Mouse (Mus musculus) CD4-positive, CD25-positive, alpha-beta regulatory T cell, adult 4 months (primary cell): ENCODE measurements at regions not wholly inside any gene's neighbourhood (a gene's known extent, or its start where the extent isn't known, plus 50 kb on each side); places are given as distances from the start of the nearest gene placed in this dataset.

Experiments used
- ATAC-seq: one replicate; pipeline ENCODE4 v1.8.0; 2017

GRCm38 (mm10) chr13:72691783-72692729 is 63.4 kb downstream of the Irx2 start:
- ATAC-seq = no peak

DNA sequence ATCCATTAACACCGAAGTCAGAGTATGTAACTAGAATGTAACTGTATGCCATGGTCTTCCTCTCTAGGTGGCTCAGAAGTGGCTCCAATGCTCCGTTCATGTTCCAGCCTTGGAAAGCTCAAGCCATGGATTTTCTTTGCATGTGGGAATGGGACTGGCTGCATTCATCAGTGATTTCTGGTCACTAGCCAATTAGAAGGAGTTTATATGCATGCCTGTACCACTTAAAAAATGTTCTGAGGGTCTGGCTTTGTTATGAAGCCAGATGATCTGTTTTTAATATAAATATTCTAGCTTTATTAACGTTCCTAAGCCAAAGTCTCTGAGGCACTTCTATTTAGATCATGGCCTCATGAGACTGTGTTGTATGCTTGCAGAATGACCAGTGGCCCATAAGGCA is 78.8 kb downstream of the Irx2 start:
- no peak for ATAC-seq

GRCm38 (mm10) chr13:72708728-72709127 is 80.1 kb downstream of the Irx2 start:
- ATAC-seq = no peak

- ATAC-seq = no peak
These were observed 81.4 kb downstream of the Irx2 start for GRCm38 (mm10) chr13:72710051-72710450.

- ATAC-seq = no peak
These were observed 82.5 kb downstream of the Irx2 start for GRCm38 (mm10) chr13:72711136-72711535.

DNA sequence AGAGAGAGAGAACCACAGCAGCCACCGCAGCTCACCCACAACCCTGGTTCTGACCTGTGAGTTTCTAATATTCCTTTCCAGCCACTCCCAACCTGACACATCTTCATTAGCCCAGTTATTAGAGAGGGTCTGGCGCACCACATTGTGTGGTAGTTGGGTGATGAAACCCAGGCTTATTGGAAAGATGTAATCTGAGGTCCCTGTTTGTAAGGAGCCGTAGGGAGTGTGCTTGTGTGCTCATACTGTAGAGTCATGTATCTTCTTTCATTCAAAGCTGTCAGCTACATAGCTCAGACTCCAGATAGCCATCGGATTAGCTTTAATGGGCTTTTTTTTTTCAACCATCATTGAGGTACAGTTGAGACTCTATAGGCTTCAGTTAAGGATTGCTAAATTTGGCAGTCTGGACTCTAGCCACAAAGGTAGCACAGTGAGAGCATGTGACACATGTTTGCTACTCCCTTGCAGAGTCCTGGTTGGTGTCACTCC is 83.3 kb downstream of the Irx2 start:
- no peak for ATAC-seq

GRCm38 (mm10) chr13:72714793-72715192 is 86.2 kb downstream of the Irx2 start:
- no peak for ATAC-seq

DNA sequence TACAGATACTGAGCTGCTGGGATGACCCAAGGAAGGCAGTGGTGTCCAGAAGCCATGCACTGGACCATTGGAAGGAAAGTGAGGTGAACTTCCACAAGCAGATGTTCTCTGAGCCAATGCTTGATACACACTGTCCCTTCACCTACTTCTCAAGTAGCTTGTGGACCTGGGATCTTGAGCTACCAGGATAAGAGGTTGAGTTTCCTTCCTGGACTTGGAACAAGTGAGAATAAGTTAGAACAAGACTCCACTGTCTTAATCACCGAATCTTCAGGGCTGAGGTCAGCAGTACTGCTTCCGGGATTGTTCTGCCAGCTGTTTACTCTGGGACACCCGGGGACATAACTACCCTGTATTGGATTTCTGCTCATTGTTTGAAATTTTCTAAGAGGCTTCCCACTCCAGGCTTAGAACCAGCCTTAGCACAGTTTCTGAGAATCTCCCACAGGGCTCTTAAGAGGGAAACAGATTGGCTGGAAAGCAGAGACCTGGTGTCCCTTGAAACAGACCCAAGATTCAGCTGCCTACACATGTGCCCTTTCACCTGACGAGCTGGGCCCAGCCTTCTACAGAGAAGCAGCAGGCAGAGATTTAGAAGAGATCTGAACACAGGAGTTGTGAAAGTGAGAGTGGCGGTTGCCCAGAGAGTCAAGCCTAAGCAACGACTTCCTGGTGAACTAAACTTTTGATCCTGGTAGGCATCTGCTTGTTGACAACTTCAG is 87.5 kb downstream of the Irx2 start:
- ATAC-seq = no peak

DNA sequence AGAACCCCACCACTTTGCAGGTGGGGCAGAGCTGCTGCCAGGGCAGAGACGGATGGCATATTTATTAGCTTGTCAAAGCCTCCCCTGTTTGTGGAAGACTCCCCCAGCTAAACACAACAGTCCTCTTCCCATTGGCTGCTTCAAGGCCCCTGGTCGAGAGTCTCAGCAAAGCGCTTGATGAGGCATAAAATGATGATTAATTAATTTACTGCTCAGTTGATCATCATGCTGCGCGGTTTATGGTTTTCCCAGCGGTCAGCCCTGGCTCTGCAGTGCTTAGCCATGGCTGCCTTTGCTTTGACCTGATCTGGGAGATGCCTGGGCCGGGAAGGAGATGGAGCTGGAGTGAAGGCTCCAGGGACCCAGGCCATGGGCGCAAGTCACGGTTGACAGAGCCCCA is 98.5 kb downstream of the Irx2 start:
- ATAC-seq = no peak

DNA sequence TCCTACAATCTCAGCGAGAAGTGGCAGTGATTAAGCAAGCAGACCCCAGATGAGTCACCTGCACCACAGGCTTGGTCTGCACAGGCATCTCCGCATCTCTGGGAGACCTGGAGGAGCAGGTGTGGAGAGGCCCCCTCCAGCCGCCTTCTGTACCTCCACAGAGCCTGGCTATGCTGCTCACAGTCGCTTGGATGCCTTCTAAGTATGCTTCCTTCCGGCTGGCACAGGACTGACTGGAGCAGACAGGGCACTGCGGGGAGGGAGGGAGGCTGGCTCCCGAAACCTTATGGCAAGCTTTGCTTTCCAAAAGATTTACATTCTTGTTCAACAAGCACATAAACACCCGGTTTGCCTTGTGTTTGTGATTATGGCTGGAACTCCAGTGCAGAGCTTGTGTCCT is 107.3 kb downstream of the Irx2 start:
- no peak for ATAC-seq

DNA sequence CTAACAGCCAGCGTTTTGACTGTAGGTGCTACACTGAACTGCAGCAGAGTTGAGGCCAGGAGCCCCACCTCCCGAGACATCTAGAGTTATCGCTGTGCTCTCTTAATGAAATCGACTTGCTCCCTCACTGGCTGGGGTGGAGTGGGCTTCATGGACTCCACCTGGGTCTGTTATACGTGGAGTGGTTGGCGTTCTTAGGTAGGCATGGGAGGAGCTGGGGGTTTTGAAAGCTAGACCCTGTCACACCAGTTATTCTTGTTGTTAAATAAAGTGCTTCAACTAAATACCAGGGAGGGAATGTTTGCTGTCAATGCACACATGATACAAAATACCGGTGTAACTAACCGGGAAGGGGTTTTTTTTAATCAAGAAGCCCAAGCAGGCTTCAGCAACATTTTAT is 108.4 kb downstream of the Irx2 start:
- no peak for ATAC-seq

DNA sequence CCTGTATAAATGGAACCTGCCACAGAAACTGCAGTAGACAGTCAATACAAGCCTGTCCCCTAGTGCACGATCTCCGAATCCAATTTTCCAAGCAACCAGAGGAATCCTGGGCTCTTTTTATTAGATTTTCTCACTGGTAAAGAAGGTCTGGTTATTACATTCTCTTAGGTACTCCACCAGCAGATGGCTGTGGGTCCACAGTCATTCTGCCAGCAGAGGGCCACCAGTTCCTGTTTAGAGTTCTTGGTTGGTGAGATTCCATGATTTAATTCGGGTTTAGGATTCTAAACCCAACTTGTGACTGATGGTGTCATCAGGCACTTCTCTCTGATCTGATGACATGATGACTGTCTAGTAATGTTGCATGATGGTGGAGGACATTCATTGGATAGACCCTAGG is 118.6 kb downstream of the Irx2 start:
- no peak for ATAC-seq

DNA sequence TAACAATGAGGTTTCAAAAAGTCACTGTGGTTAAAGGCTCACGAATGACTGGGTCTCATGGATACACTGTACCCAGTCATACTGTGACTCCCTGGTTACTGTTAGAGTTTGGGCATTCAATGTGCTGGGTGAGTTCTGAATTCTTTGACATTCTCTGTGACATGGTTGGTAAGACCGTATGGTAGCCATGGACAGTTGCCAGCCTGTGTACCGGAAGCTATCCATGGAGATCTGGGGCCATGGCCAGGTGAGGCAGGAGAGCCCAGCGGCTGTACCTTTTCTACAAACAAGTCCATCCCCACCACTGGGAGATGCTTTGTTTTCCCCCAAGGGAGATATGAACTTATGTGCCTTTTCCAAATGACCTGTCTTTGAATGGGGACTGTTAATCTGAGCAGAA is 126.4 kb downstream of the Irx2 start:
- no peak for ATAC-seq

DNA sequence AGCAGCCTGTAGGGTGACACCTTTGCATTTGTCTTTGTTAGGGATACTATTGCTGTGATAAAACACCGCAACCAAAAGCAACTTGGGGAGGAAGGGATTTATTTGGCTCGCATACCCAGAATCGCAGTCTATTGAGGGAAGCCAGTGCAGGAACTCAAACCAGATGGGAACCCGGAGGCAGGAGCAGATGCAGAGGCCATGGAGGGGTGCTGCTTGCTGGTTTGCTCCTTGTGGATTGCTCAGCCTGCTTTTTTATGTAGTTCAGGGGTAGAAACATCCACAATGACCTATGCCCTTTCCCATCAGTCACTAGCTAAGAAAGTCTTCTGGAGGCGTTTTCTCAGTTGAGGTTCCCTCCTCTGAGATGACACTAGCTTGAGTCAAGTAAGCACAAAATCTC is 133.9 kb downstream of the Irx2 start:
- ATAC-seq = no peak

DNA sequence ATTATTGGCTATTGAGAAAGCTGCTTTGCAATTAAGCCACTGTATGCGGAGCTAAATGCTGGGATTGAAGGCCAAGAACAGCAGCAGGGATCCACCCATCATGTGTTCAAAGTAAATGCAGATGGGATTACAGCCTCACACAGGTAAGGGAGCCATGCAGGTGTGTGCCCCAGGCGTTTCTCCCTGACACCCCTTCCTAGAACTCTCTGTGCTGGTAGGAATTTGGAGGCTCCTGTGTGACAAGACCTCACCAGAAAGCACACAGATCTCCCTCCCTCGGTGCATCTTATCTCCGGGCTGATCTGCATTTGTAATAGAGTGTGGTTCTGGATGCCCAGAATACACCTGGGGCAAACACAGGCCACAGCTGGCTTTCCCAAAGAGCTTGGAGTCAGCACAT is 134.7 kb downstream of the Irx2 start:
- no peak for ATAC-seq

DNA sequence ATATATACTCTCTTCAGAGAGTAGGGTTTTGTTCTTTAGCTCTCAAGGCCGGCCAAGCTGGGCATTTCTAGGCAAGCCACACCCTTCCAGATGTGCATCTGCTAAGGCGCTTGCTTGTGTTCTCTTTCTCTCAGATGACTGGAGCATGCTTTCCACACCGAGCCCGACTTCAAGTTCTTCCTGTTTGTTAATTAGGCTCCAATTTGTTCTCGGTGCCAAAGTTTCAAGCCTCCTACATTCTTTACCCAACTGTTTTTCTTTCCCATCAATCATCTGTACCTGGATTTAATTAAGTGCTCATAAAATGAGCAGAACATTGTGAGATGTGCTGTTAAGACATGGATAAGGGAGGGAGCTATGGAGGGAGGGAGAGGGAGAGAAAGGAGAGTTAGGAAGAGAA is 138.7 kb downstream of the Irx2 start:
- no peak for ATAC-seq

DNA sequence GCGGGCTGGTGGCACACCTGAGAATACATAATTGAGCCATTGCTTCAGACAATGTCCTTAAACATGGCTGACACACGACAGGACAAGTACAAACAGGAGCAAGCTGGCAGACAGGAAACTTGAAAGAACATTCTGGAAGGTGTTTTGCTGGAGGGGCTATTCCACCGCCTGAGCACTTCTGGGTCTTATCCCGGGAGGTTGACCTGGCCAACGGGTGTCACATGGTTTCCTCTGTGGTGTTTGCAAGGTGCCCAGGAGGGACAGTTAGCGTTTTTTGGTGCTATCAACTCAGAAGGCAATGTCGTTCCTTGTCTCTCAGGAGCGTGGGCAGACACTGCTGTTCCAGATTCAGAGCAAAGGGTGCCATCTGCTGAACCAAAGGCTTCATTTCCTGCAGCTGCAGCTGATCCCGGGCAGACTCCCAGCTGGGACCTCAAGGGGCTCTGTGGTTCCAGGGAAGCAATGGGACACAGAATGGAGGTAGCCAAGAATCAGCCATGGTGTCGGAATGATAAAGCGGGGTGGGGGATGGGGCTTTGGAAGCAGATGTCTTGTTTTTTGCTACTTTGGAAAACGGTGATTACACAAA is 140.5 kb downstream of the Irx2 start:
- ATAC-seq = no peak

DNA sequence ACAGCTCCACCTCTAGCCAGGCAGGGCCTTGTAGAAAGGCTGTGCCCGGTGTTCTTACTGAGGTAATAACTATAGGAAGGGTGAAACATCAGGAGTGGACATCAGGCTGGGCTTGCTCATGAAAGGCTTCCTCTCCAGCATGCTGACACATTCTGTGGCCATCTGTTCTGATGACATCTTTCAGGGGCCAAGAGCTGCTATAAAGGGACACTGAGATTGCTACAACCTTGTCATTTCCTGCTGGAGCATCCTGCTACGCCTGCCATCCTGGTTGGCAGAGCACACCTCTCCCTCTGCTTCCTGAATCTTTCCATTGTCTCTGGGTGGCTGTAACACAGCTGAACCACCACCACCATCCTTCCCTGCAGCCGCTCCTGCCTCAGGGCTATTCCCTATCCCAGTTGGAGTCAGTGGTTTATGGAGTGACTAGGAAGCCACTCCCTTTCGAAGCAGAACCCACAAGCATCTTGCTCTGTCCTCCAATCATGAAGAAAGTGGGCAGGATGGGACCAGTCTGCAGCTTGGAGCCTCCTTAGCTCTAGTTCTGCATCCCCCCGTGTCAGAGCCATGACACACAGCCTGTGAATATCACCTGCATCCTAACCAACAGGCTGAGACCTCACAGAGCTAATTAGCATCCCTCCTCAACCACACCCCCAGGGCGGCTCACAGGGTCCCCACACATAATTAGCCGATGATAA is 154.6 kb downstream of the Irx2 start:
- no peak for ATAC-seq

DNA sequence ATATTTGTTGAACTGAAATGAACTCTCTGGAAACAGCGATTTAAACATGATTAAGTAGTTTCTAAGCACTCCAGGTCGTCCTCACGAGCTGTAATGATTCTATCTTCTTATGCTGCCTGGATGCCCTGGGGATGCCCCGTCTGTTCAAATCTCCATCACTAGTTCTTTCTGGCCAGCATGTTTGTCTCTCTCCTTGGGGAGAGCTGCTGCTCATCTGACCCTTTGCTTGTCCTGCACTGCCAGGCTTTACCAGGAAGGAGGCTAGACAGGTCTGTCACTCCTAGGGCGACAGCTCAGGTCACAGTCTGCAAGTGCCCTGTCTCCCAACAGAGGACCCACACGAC is 155.1 kb downstream of the Irx2 start:
- no peak for ATAC-seq

DNA sequence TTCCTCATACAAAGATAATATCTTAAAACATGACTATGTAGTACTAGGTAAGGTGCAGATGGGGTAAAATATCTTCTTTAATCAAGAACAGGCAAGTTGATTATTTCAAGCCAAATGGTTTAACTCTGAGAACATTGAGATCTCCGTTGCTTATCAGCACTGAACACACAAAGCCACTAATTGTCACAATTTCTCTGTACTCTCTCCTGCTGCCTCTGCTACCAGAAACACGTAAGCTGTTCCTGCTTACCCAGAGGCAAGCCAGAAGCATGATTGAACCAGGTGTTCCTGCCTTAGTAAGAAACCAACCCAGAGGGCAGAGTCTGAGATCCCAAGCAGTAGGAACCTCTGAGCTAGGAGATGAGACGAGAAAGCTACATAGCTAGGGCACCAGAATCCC is 164.1 kb downstream of the Irx2 start:
- no peak for ATAC-seq

DNA sequence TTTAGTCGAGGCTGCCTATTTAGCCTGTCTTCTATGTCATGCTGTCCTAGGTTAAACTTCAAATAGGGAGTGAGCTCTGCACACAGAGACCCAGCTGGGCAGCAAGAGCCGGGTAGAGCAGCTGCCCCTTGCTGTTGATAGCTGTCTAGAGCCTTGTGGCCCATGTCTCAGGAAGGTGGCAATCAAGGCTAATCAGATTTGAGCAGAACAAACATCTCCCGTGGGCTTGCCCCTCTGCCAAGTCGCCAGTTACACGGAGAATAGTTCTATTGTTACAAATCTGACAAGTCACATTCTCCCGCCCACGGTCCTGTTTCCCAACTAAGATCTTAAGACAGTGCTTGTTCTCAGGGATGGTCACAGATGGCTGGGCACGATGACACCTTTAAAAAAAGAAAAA is 171.4 kb downstream of the Irx2 start:
- ATAC-seq = no peak

GRCm38 (mm10) chr13:72800546-72800945 is 171.9 kb downstream of the Irx2 start:
- no peak for ATAC-seq

- ATAC-seq = no peak
These were observed 174.8 kb downstream of the Irx2 start for GRCm38 (mm10) chr13:72803374-72803773.
